8 mouse cellular contexts compared by ENCODE assay signal in the genomic region with DNA sequence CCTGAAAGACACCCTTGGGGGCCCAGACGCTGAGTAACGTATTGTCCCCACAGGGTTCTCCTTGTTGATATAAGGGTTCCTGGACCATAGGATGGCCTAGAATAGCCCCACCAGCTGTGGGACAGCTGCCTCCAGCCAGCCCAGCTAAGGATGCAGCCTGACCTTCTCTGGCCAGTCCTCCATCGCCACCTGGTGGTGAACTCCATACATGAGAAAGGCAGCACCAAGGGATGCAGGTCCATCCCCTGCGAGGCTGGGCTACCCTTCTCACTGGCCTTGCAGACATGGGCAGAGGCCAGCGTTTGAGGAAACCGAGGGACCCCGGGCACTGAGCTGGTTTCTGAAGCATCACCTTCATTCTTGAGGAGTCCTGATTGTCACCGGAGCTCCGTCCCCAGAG. TPM values are rescaled to one million over a fixed set of nuclear protein-coding genes. Genes with fewer than 3 reads are reported as not detected.
DNase-seq lines count a peak whose midpoint lies in the region; ATAC-seq and TF ChIP-seq lines count a peak whose summit lies in the region.

No protein-coding gene starts in this region.

- H3K4me3 ChIP-seq in bone marrow macrophage, adult 2 months (ENCODE audit: insufficient read depth, low read length): no peak overlapping the region
- H3K4me3 ChIP-seq in heart, embryonic 16.5 days (ENCODE audit: low read length): no peak overlapping the region
- no peak overlapping the region for H3K4me3 ChIP-seq in liver, embryonic 16.5 days (ENCODE audit: low read depth, low read length)

- peak; percentile 63 for DNase-seq in A20 (ENCODE audit: low read depth, low spot score)
- peak; percentile 87 to 94 for DNase-seq in kidney, postnatal 25 days
- peak; percentile 73 for DNase-seq in testis, postnatal 14 days (ENCODE audit: low spot score)

- H3K9me3 ChIP-seq in heart, embryonic 16.5 days (replicated peaks; ENCODE audit: control insufficient read depth, low read length): no peaks in the 10 kb centered on the region
- H3K9me3 ChIP-seq in liver, embryonic 16.5 days (replicated peaks; ENCODE audit: control insufficient read depth, low read length): no peaks in the 10 kb centered on the region

- TF ChIP-seq CTCF in bone marrow macrophage, adult 2 months (IDR thresholded peaks at IDR 0.05; ENCODE audit: low read depth, low read length): peak; percentile 49; the same call in 1 of the 2 replicates

- peak; percentile 45; the same call in 1 of the 2 replicates for ATAC-seq in erythroid progenitor cell, adult 5-6 weeks (replicated peaks; ENCODE audit: low FRiP score, poor library complexity, severe bottlenecking)
- peak; percentile 69 for ATAC-seq in heart, embryonic 16.5 days (replicated peaks; ENCODE audit: extremely low read depth, insufficient read depth, low FRiP score)
- 0 out of 2 replicates have a peak, but pooled peaks have one; percentile 24 for ATAC-seq in liver, embryonic 16.5 days (ENCODE audit: low read depth)
- ATAC-seq in neutrophil, adult 5-6 weeks (ENCODE audit: extremely low read depth, insufficient number of reproducible peaks, low FRiP score, poor library complexity, severe bottlenecking): peak; percentile 42; the same call in 1 of the 2 replicates

- no peaks in the 10 kb centered on the region for H3K4me1 ChIP-seq in bone marrow macrophage, adult 2 months (ENCODE audit: control insufficient read depth, insufficient read depth, low read length)
- H3K4me1 ChIP-seq in heart, embryonic 16.5 days (ENCODE audit: control insufficient read depth, insufficient read depth, low read length): no peaks in the 10 kb centered on the region
- no peaks in the 10 kb centered on the region for H3K4me1 ChIP-seq in liver, embryonic 16.5 days (ENCODE audit: control insufficient read depth, low read depth, low read length)

- no peaks in the 10 kb centered on the region for H3K36me3 ChIP-seq in heart, embryonic 16.5 days (ENCODE audit: control insufficient read depth, insufficient read depth)
- no peaks in the 10 kb centered on the region for H3K36me3 ChIP-seq in liver, embryonic 16.5 days (ENCODE audit: control insufficient read depth, insufficient read depth)

- H3K9ac ChIP-seq in heart, embryonic 16.5 days (ENCODE audit: low read length): no peak overlapping the region
- H3K9ac ChIP-seq in liver, embryonic 16.5 days (ENCODE audit: low read depth, low read length): no peak overlapping the region

- H3K27me3 ChIP-seq in heart, embryonic 16.5 days (ENCODE audit: control insufficient read depth, insufficient read depth, low read length): peaks cover 17% of the 10 kb centered on the region; the same call in 1 of the 2 replicates
- no peaks in the 10 kb centered on the region for H3K27me3 ChIP-seq in liver, embryonic 16.5 days (ENCODE audit: control insufficient read depth, insufficient read depth, low read depth, low read length)

- 17% methylated on average over 9 of the region's 9 CpGs for WGBS in heart, embryonic 16.5 days
- 16% methylated on average over 9 of the region's 9 CpGs for WGBS in liver, embryonic 16.5 days (ENCODE audit: insufficient replicate concordance)

- H3K4me2 ChIP-seq in heart, embryonic 16.5 days (ENCODE audit: low read depth, low read length): no peak overlapping the region
- H3K4me2 ChIP-seq in liver, embryonic 16.5 days (ENCODE audit: low read depth, low read length): no peak overlapping the region

- no peak for TF ChIP-seq POLR2A in bone marrow macrophage, adult 2 months (IDR thresholded peaks at IDR 0.05; ENCODE audit: borderline replicate concordance, low read depth, low read length)

- no peak overlapping the region for H3K27ac ChIP-seq in bone marrow macrophage, adult 2 months (ENCODE audit: insufficient read depth, low read depth, low read length)
- H3K27ac ChIP-seq in heart, embryonic 16.5 days (ENCODE audit: low read length): no peak overlapping the region
- H3K27ac ChIP-seq in liver, embryonic 16.5 days (ENCODE audit: low read length): no peak overlapping the region

RNA-seq across cellular contexts. Expression of gene A530016L24Rik, which starts 15.5 kb away (rescaled TPM):
- polyA plus RNA-seq in bone marrow macrophage, adult 2 months (2012; ENCODE audit: insufficient read depth, insufficient read length, missing spikeins): not detected in 2 replicates
- total RNA-seq in erythroid progenitor cell, adult 5-6 weeks (2015; ENCODE audit: low replicate concordance): not detected in 2 replicates
- total RNA-seq in erythroid progenitor cell, adult 5-6 weeks (2017; ENCODE audit: low replicate concordance): not detected in 2 replicates
- 4.8 and 7.0 TPM in 2 replicates for polyA plus RNA-seq in heart, embryonic 16.5 days (2015; fragmentation: Nextera tagmentation; extraction: Ambion mirVana)
- 0.04 and 0.09 TPM in 2 replicates for polyA plus RNA-seq in liver, embryonic 16.5 days (2015; fragmentation: Nextera tagmentation; extraction: Ambion mirVana)
- total RNA-seq in neutrophil, adult 5-6 weeks (2017): not detected in 2 replicates

RNA-seq across cellular contexts. Expression of gene Tmem179, which starts 42.8 kb away (rescaled TPM):
- not detected in 2 replicates for polyA plus RNA-seq in bone marrow macrophage, adult 2 months (2012; ENCODE audit: insufficient read depth, insufficient read length, missing spikeins)
- total RNA-seq in erythroid progenitor cell, adult 5-6 weeks (2015; ENCODE audit: low replicate concordance): not detected in 2 replicates
- total RNA-seq in erythroid progenitor cell, adult 5-6 weeks (2017; ENCODE audit: low replicate concordance): not detected in 2 replicates
- 0.22 and 0.41 TPM in 2 replicates for polyA plus RNA-seq in heart, embryonic 16.5 days (2015; fragmentation: Nextera tagmentation; extraction: Ambion mirVana)
- polyA plus RNA-seq in liver, embryonic 16.5 days (2015; fragmentation: Nextera tagmentation; extraction: Ambion mirVana): 0.06 TPM in 1 of 2 replicates, not detected in the other
- not detected in 2 replicates for total RNA-seq in neutrophil, adult 5-6 weeks (2017)
